Mouse (Mus musculus) ovary, postnatal 14 days (tissue): Measurements from ENCODE around the gene Tpra1.

Source experiments
- DNase-seq: peaks from one replicate; pipeline ENCODE4 v3.0.0; 2022; ENCODE audit warnings: low spot score

Gene Tpra1

GRCm38 (mm10) chr6:88890832-88891231 is 11.2 kb upstream of the Tpra1 start:
- no peak for DNase-seq

GRCm38 (mm10) chr6:88893559-88893958 is 8.5 kb upstream of the Tpra1 start:
- peak; percentile 38 for DNase-seq

DNA sequence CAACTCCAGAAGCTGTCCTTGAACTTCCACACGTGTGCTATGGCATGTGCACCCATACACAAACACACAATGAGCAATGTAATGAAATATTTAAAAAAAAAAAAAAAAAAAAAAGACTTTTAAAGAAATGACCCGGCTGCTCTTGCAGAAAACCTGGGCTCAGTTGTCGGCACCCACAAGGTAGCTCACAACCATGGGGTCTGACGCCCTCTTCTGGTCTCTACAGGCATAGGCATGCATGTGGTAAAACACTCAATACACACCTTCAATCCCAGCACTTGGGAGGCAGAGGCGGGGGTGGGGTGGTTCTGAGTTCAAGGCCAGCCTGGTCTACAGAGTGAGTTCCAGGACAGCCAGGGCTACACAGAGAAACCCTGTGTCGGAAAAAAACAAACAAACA is 6.1 kb upstream of the Tpra1 start:
- DNase-seq = no peak

DNA sequence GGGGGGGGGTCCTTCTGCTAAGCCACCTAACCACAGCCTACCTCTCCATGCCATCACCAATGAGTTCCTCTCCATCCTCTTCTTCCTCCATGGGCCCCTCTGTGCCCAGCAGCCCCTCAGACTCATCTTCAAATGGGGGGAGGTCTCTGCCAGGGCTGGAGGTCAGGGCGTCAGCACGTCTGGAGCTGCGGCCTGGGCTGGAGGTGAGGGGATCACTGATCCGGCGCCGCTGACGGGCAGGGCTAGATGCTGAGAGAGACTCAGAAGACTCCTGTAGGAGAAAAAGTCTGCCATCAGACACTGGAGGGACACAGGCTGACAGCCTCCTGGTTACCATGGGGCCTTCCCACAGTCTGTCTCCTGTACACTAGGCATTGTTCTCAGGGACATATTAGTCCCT is 4.8 kb upstream of the Tpra1 start:
- no peak for DNase-seq

DNA sequence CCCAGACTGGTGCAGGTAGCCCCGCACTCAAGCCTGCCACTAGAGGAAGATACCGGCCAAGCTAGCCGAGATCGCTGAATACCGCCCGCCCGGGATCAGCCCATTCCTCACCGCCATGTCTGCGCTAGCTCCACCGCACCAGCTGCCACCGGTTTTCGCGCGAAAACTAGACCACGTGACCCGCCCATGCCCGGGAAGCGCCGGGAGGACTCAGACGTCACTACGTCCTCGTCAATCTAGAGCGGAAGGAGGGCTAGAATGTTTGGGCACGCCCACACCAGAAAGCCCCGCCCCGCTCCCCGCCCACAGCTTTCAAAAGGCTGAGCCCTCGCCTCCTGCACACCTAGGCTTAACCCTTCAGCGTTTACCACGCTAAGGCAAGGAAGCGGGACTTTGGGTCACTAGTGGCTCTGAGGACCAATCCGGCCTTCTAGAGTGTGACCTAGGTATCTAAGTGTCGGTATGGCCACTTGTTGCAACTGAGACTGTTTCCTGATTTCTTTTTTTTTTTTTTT is 3.5 kb upstream of the Tpra1 start, which contains the start of gene Mcm2:
Gene Mcm2, minus strand, starts transcription at position 247 of the 515 bp plus-strand sequence.
- DNase-seq = peak; percentile 90

- DNase-seq = no peak
Observed at GRCm38 (mm10) chr6:88899086-88899485, 3.0 kb upstream of the Tpra1 start.

DNA sequence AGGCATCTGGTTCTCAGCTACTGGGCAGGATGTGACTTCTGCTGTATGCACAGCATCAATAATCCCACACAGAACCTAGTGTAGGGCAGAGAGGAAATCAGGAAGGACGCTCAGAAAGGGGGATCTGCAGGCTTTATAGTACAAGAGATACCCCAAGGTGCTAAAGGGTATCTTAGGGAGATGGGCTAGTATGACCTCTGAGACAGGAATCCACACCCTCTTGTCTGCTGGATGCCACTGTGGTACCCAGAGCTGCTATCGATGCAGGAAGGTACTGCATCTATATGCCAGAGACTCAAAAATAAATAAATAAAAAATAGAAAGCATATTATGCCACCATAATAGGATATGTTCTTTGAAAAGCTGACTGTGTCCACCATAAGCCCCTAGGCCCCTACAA is 2.4 kb upstream of the Tpra1 start:
- DNase-seq = no peak

DNA sequence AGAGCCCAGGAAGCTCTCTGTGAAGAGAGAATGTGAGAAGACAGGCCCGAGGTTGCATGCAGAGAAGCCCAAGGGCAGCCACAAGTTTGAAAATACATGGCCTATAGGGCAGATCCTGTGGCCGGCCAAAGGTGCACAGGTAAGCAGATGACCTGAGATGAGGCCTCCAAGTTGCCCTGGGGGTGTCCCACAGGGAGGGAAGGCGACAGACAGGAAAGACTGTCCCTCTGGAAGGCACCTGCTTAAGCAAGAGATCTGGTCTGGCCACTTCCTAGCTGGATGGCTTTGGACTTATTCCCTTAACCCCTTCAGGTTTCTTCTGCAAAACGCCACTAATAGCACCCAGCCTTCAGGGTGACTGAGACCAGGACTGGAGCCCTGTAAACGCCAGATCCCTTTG is 580 bp upstream of the Tpra1 start:
- DNase-seq = no peak

- DNase-seq = no peak
Observed at GRCm38 (mm10) chr6:88903708-88904107, 1.7 kb downstream of the Tpra1 start.

DNA sequence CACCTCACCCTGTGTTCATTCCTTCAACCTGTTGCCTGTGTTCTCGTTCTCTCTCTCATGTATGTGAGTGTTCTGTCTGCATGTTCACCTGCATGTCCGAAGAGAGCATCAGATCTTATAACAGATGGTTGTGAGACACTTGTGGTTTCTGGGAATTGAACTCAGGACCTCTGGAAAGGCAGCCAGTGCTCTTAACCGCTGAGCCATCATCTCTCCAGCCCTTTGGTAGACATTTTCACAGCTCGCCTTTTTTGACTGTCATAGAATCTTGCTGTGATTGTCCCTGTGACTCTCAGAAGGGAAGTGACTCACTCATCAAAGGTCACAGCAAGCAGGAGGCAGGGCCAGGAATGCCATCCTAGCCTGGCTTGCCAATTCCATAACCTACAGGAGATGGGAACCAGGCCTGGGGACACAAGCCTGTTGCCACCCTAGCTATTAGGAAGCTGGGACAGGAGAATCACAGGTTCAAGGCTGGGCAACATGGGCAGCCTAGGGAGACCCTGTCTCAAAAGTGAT is 2.5 kb downstream of the Tpra1 start:
- no peak for DNase-seq

DNA sequence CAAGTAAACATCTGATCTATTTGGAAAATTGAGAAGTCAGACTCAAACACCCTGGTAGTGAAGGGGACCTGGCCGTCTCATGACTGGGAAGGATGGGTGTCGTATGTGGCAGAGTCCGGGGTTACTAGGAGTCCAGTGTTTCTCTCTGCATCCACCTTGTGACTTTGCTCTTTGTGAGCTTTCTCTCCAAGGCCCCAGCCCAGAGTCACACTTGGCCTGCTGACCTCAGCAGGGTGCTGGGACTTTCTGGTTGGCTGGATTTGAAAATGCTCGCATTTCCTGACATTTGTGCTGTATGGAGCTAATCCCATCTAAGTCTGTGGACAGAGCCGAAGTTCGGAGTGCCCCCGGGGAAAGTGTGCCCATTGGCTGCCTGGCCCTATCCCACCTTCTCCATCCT is 3.0 kb downstream of the Tpra1 start:
- DNase-seq = no peak

DNA sequence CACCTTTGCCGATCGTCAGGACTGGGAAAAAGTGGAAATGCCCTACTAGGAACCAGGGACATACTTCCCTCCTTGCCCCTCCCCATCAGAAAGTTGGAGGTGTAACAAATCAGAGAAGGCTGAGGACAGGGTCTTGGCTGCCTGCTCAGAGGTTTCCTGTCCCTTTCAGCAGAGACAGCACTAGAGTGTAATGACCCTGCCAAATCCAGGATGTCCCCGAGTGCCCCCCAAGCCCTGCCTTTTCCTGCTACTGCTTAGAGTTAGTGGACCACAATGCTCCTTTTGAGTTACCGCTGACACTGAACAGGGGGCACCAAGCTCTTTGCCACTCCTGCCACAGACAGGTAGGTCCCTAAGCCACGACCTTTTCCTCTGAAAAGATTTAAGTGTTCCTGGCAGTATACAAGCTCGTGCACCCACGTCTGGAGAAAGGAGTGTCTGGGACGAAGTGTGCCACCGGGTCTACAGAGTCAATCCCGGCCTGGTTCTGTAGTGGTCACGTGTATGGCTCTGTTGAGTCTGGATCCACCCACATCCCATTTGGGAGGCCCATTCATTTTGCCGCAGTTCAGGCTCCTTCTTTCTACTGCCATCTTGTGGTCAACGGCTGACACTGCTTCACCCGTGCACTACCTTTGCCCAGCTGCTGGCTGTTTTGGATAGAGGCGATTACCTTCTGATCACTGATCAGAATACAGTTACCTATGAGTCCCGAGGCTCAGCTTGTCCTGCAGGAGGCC is 4.5 kb downstream of the Tpra1 start:
- peak; percentile 52 for DNase-seq

GRCm38 (mm10) chr6:88909151-88909550 is 7.1 kb downstream of the Tpra1 start:
- DNase-seq = no peak

GRCm38 (mm10) chr6:88913022-88913421 is 11.0 kb downstream of the Tpra1 start:
- no peak for DNase-seq

DNA sequence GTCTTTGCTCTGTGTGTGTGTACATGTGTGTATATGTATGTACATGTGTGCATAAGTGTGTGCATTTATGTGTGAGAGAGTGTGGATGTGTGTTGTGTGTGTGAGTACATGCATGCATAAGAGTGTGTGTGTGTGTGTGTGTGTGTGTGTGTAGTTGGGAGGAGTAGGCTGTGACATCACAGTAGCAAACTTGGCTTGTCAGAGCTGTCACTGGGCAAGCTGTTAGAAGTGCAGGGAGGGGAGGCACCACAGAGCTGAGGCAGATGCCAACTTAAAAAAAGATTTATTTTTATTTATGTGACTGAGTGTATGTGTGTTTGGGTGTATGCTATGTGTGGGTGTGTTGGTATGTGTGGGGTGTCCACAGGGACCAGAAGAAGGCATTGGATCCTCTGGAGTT is 11.4 kb downstream of the Tpra1 start:
- no peak for DNase-seq

- no peak for DNase-seq
Observed at GRCm38 (mm10) chr6:88914799-88915198, 12.7 kb downstream of the Tpra1 start.

- no peak for DNase-seq
Observed at GRCm38 (mm10) chr6:88915510-88915909, 13.5 kb downstream of the Tpra1 start.

GRCm38 (mm10) chr6:88916153-88916552 is 14.1 kb downstream of the Tpra1 start:
- DNase-seq = peak; percentile 42

GRCm38 (mm10) chr6:88918802-88919201 is 16.8 kb downstream of the Tpra1 start:
- DNase-seq = no peak

DNA sequence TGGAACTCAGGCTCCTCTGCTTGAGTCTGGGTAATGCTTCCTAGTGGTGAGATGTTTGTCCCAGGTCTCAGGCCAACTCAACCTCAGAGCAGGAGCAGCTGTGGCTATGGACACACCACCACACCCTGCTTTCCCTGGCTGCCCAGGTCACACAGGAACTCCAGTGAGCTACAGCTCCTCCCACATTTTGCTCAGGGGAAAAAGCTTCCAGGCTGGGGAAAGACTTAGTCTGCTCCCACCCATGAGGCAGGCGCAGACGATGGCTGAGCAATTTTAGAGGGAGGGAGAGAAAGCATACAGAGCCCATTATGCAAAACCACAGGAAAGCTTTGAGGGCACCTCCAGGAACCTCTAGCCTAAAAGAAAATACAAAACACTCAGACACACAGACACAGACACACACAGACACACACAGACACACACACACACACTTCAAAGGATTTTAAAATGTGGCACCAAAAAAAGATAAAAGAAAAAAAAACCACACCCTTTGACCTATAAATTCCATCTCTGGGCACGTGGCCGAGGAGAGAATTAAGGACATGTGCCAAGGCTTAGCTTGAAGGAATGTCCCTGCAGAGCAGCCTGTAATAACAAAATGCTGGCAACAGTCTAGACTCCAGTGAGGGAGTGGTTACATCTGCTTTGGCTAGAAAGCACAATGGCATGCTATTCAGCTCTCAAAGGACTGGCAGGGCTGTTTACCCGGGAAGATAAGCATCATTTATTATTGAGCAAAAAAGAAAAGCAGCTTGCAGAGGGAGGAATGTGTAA is 22.6 kb downstream of the Tpra1 start:
- DNase-seq = peak; percentile 63

DNA sequence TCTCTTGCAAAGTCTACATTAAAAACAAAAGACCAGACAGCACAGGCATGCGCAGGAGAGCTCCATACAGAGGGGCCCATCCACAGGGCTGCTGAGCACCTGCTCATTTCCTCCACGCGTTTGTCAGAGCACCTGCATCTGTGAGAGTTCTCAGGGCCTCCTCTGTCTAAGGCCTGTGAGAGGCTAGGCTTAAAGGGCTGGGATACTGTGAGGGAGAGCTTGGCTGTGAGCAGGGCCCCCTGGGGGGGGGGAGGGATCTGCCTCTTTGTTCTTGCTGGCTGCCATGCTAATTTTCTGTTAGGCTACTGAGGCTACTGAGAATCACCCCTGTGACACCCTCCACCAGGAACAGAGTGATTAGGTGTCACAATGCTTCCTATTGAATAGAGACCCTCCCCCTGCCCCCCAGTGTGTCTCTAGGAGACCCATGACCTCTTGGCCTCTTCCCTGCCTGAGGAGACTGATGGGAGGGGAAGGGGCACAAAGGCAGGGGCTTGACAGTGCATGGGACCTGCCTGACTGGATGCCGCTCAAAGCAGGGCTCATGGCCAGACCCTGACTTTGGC is 23.7 kb downstream of the Tpra1 start:
- DNase-seq = no peak

DNA sequence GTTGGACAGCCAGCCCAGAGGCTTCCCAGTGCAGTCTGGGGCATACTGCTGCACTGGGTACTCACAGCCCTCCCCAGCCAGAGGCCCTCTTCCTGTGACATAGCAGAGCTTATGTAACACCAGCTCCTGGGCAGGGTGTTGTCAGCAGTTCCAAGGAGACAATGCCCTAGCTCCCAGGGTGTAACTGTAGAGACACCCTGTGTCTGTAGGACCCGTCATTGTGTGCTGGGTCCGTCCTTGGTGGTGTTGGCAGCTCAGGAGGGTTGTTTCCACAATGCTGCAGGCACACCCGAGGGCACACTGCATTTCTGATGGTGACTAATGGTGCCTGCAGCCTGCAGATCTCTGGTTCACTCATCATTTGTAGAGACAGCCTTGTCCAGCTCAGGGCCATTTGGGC is 24.8 kb downstream of the Tpra1 start:
- no peak for DNase-seq

- peak; percentile 72 for DNase-seq
Observed at GRCm38 (mm10) chr6:88927595-88927994, 25.5 kb downstream of the Tpra1 start.
